Mouse (Mus musculus): ENCODE results near the gene Gng4. TPM values are rescaled to one million over a fixed set of nuclear protein-coding genes. Genes with fewer than 3 reads are reported as not detected.

The Gng4 gene
- under 1 TPM in 1 of 2 experiments, not detected in 1; 0.27 TPM for polyA plus RNA-seq (2017; shearing (Covaris generic))

DNA sequence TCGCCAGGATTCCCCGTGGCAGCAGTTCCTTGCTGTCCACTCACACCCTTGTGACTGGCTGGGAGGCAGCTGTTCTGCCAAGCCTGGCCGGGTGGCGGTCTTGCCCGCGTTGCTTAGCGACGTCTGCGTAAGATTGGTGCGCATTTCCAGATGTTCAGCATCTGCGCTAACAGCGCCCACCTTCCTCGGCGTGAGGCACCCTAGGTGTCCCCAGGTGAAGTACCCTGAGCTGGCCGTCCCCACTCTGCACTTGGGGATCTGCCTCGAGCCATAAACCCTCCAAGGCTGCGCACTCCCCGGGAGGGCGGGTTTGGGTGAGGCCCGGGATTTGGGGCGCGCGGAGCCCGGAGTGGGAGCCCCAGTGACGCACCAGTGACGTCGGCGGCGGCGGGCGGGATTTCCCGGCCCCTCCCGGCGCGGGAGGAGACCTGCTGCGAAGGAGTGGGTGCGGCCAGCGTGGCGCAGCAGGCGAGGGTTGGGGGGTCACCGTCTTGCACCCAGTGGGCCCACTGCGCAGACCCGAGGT lies at the start of gene Gng4:
Gene Gng4 (plus strand): TSS at position 166 of the 526 bp plus-strand sequence.

Other genes with a start within 250 kb of the Gng4 start
- gene Lyst, start 193.7 kb upstream of the Gng4 start, polyA plus RNA-seq (2017; shearing (Covaris generic)), result 10 to 100 TPM; 15.8 to 19.7 TPM
- gene B3galnt2, start 170.4 kb downstream of the Gng4 start, polyA plus RNA-seq (2017; shearing (Covaris generic)), result 10 to 100 TPM; 24.6 to 32.1 TPM